Mouse (Mus musculus) brain, embryonic 18.5 days (tissue): Measurements from ENCODE around the gene Myo18a.

Source experiments
- DNase-seq: peaks from one replicate; pipeline ENCODE4 v3.0.0-alpha.2; 2012; ENCODE audit warnings: low read depth, low spot score

Gene Myo18a

DNA sequence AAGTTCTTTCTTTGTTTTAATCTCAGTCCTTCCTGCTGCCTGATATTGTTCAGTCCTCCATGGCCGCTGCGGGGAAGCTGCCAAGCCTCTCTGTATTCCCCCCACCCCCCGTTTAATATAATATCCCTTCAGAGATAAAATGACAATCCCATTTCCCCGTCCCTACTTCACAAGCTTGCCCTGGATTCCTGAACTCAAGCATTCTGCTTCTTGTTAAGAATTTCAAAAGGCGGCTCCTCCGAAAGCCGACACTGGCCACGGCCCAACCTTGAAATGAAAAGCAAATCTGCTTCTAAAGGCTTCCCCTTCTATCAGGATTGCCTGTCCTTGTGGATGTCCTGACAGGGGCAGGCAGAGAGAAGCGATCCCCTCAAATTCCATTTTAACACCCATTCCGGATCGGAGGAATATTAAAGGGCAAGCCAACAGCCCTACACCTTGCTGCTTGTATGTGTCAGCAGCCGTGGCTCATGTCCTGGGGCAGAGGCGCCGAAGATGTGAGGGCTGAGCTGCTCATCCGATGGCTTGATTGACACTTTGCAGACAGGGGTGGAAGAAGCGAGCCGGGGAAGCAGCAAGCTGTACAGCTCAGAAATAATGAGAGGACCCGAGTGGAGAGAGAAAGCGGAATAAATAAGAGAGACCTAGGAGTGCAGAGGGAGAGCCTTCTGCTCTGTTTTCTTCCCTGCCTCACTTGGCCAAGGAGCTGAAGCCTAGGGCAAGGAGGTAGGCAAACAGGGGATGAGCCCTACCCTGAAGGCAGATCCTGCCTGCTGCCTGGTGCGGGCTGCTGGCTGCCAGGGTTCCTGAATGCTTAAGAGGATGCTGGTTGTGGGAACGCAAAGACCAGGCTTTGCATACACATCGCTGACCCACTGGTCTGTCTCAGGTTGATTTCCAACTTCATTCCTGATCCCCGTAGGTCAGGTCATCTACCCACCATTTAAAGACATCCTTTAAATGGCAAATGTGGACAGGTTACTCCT is 134.1 kb downstream of the Myo18a start:
- no peak for DNase-seq

GRCm38 (mm10) chr11:77900187-77900586 is 137.1 kb downstream of the Myo18a start:
- DNase-seq = no peak

DNA sequence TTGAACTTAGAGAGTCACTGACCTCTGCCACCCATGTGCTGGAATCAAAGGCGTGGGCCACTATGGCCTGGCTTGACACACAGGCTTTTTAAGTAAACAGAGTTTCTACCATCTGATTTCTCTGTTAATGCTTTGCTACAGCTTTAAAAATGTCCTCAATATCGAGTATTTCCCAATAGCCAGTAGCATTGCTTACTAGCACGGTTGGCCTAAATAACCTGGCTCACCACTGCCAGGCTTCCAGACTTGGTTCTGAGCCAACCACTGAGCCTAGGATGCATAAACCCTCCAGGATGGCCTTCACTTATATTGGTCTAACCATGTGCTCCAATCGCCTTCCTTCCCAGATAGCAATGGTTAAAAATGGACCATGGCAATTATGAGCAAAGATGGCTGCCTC is 137.7 kb downstream of the Myo18a start:
- no peak for DNase-seq

DNA sequence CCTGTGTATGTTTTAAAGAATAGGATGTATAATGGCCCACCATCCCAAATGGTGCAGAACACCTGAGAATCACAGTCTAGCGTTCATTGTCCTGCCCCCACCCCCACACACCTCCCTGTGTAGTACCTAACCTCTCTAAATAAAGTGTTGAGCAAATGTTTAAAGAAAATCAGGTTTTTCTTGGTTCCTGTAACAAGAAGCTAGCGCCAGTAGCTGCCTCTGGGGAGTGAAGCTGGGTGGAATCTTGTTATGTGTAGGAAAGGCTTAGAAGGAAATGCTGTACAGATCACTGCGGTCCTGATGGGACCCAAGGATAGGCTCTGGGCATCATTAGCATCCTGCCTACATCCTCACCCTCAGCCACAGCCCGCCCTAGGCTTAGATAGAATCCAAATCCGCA is 138.3 kb downstream of the Myo18a start:
- DNase-seq = no peak

GRCm38 (mm10) chr11:77901775-77902355 is 138.8 kb downstream of the Myo18a start:
- no peak for DNase-seq

- DNase-seq = no peak
These were observed 140.7 kb downstream of the Myo18a start for GRCm38 (mm10) chr11:77903761-77904160.

DNA sequence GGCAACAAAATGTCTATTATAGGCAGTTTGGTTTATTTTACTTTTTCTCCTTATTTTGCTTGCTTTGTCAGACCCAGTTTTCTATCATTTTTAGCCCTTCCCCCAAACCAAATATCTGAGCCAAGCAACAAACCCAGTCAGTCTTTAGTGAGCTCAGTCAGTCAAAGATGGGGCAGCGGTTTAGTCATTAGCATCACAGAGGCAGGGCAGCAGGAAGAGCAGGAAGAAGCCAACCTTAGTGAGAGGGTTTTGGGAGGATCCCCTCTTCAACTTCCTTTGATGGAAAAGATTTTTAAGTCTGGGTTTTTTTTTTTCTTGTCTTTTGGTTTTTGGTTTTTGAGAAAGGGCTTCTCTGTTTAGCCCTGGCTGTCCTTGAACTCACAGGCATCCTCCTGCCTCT is 141.7 kb downstream of the Myo18a start:
- DNase-seq = no peak

- DNase-seq = no peak
These were observed 143.1 kb downstream of the Myo18a start for GRCm38 (mm10) chr11:77906097-77906687.

DNA sequence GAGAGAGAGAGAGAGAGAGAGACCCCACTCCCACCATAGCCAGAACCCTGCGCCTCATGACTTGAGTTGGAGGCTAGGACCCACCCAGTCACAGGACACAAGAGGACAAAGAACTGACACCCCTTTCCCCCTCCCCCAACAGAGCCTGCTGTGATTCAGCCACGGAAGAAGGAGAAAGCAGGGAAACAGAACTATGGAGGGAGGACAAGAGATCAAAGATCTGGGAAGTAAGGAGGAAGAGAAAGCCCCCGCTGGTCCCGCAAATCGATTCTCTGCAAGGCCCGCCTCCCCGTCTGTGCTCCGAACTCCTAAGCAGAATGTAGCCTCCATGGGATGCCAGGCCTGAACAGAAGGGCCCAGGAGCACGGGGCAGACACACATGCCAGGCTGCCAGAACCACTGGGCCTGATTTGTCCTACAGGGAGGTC is 143.7 kb downstream of the Myo18a start:
- DNase-seq = no peak

- DNase-seq = no peak
These were observed 145.4 kb downstream of the Myo18a start for GRCm38 (mm10) chr11:77908468-77908867.

GRCm38 (mm10) chr11:77909376-77909775 is 146.3 kb downstream of the Myo18a start:
- DNase-seq = no peak

DNA sequence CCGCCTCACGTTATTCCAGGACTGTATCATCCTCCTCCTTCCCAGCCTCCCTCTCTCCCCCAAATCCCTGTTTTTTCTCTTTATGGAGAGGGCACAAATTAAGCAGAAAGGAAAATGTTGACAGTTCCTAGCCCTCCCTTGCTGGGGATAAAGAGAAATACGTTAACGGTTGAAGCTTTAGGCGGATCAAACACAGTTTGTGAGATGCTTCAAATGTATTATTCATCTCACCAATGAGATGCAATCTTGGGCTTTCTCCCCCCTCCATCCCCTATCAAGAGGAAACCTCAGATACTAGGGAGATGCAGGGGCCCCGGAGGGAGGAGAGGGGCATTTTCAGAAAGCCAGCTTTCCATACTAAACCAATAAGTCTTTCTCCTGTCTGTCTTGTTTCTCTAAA is 146.7 kb downstream of the Myo18a start:
- no peak for DNase-seq

DNA sequence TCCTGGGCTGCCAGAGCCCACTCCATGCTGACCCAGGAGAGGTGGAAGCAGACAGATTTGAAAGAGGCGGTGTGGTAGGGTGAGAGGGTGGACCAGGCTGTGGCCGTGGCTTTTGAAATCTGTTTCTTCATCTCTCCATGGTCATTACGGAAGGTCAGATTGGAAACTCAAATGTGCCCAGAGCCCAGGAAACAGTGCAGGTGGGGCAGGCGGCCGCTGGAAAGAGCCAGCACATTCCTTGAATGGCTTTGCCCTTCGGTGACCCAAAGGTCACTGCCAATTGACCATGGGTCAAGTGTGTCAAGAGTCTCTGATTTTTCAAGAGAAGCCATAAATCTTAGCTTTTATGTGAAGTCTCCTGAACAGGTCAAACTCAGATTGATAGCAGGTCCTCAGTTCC is 150.5 kb downstream of the Myo18a start:
- DNase-seq = no peak

GRCm38 (mm10) chr11:77914598-77915260 is 151.7 kb downstream of the Myo18a start:
- DNase-seq = no peak
